Mouse (Mus musculus) liver, embryonic 16.5 days (tissue): ENCODE data around the gene Spo11. TPM values are rescaled to one million over a fixed set of nuclear protein-coding genes. Genes with fewer than 3 reads are reported as not detected.

Experiments used
- ATAC-seq: fragments of 200-750 bp; cut with Nextera tagmentation; 2 replicates; pipeline ENCODE4 v1.8.0; 2017; ENCODE audit warnings: low read depth, mild to moderate bottlenecking, moderate number of reproducible peaks, moderate library complexity
- H3K27ac ChIP-seq: fragments of 300-500 bp; sonication (generic); 2 replicates; pipeline ENCODE4 v1.5.1; 2014; ENCODE audit warnings: mild to moderate bottlenecking, low read length
- H3K27me3 ChIP-seq: fragments of 300-500 bp; sonication (generic); 2 replicates; pipeline ENCODE4 v1.6.1; 2014; ENCODE audit warnings: low read depth, low read length, mixed read lengths; ENCODE audit not compliant: control insufficient read depth, insufficient read depth
- H3K36me3 ChIP-seq: fragments of 300-500 bp; sonication (generic); 2 replicates; pipeline ENCODE4 v1.6.1; 2014; ENCODE audit warnings: mild to moderate bottlenecking; ENCODE audit not compliant: control insufficient read depth, insufficient read depth
- H3K4me1 ChIP-seq: fragments of 300-500 bp; sonication (generic); 2 replicates; pipeline ENCODE4 v1.6.1; 2014; ENCODE audit warnings: low read depth, low read length, mixed read lengths; ENCODE audit not compliant: control insufficient read depth
- H3K4me2 ChIP-seq: fragments of 300-500 bp; sonication (generic); 2 replicates; pipeline ENCODE4 v1.6.1; 2014; ENCODE audit warnings: low read depth, low read length, mixed read lengths
- H3K4me3 ChIP-seq: fragments of 300-500 bp; sonication (generic); 2 replicates; pipeline ENCODE4 v1.5.1; 2014; ENCODE audit warnings: low read depth, mild to moderate bottlenecking, low read length
- H3K9ac ChIP-seq: fragments of 300-500 bp; sonication (generic); 2 replicates; pipeline ENCODE4 v1.6.1; 2014; ENCODE audit warnings: low read depth, low read length
- H3K9me3 ChIP-seq: fragments of 300-500 bp; sonication (generic); replicated peaks from 2 replicates; pipeline ENCODE4 v1.6.1; 2016; ENCODE audit warnings: low read length; ENCODE audit not compliant: control insufficient read depth
- WGBS: fragments of 180-500 bp; shearing (Covaris S2); extraction: QIAGEN DNeasy Blood & Tissue Kit; methylation state at CpG from one replicate; pipeline ENCODE4 v1.1.7; 2014; ENCODE audit not compliant: insufficient replicate concordance; 5-methylcytosine and 5-hydroxymethylcytosine counted together
- polyA plus RNA-seq: library from polyadenylated mRNA; unstranded; fragments of >200 nt; fragmentation: Nextera tagmentation; extraction: Ambion mirVana; gene quantifications from 2 replicates; pipeline ENCODE4 v1.2.1, GENCODE M21; 2015

Spo11 gene
- polyA plus RNA-seq, 1 experiment from 2014 or later = not detected

GRCm38 (mm10) chr2:172950722-172951121 is 26.8 kb upstream of the Spo11 start:
- no peak overlapping the region for H3K4me3 ChIP-seq

GRCm38 (mm10) chr2:172951976-172952375 is 25.5 kb upstream of the Spo11 start:
- H3K27me3 ChIP-seq = no peaks in the 10 kb centered on the region
- H3K4me1 ChIP-seq = no peaks in the 10 kb centered on the region
- H3K27ac ChIP-seq = no peak overlapping the region
- H3K4me2 ChIP-seq = no peak overlapping the region
- H3K4me3 ChIP-seq = no peak overlapping the region
- 57% methylated on average over 2 of the region's 2 CpGs for WGBS
- ATAC-seq = no peak
- H3K9me3 ChIP-seq = no peaks in the 10 kb centered on the region
- no peak overlapping the region for H3K9ac ChIP-seq
- H3K36me3 ChIP-seq = no peaks in the 10 kb centered on the region

More at GRCm38 (mm10) chr2:172950722-172951121, 26.8 kb upstream of the Spo11 start:
- no peaks in the 10 kb centered on the region for H3K36me3 ChIP-seq
- H3K9ac ChIP-seq = no peak overlapping the region
- no peak overlapping the region for H3K4me2 ChIP-seq
- ATAC-seq = no peak
- H3K27me3 ChIP-seq = no peaks in the 10 kb centered on the region
- 27% methylated on average over 11 of the region's 11 CpGs for WGBS
- H3K4me1 ChIP-seq = no peaks in the 10 kb centered on the region
- no peak overlapping the region for H3K27ac ChIP-seq
- H3K9me3 ChIP-seq = no peaks in the 10 kb centered on the region

- Histone ChIP-seq H3K4me1 (no peaks in the 10 kb centered on the region), H3K9me3 (peaks cover 4% of the 10 kb centered on the region; the same call in 1 of the 2 replicates), H3K9ac (no peak overlapping the region), H3K36me3 (no peaks in the 10 kb centered on the region), H3K4me3 (no peak overlapping the region), H3K4me2 (no peak overlapping the region), H3K27me3 (no peaks in the 10 kb centered on the region), H3K27ac (no peak overlapping the region)
- WGBS = 26% methylated on average over 5 of the region's 5 CpGs
- no peak for ATAC-seq
These were observed 18.9 kb upstream of the Spo11 start for GRCm38 (mm10) chr2:172958579-172958978.

DNA sequence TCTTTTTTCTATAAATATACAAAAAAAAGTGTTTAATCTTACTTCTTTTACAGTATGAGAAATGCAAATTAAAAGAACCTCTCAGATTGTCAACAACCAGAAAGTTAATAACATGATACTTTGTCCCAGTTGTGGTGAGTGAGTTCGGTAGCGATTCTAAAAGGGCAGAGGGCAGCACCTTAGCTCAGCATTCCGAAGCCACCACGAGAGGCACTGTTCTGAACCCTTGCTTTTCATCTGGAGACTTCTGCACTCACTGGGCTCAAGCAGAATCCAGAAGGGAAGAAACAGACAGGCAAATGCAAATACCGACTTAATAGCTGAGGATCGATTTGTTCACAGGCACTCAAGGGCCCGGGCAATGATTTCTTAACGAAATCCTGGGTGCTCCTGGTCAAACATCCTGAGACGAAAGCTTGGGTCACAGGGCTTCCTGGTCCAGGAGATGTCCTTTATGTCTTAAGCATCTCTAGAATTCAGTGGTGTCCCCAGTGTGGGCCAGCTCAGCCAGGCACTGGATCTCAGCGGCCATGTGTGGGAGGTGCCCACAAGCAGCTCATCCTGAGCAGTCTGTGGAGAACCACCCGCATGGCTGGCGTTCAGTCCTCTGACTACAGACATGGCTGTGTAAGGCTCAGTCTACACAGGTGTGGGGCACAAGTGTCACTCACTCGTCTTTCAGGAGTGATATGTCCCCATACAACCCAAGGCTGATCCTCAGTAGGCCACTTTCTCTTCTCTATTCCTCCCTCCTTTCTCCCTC is 18.3 kb upstream of the Spo11 start:
- no peak overlapping the region for H3K4me3 ChIP-seq
- H3K9ac ChIP-seq = no peak overlapping the region
- no peaks in the 10 kb centered on the region for H3K27me3 ChIP-seq
- no peaks in the 10 kb centered on the region for H3K36me3 ChIP-seq
- 55% methylated on average over 13 of the region's 13 CpGs for WGBS
- H3K9me3 ChIP-seq = peaks cover 4% of the 10 kb centered on the region; the same call in 1 of the 2 replicates
- no peak overlapping the region for H3K4me2 ChIP-seq
- H3K4me1 ChIP-seq = no peaks in the 10 kb centered on the region
- no peak for ATAC-seq
- H3K27ac ChIP-seq = no peak overlapping the region

DNA sequence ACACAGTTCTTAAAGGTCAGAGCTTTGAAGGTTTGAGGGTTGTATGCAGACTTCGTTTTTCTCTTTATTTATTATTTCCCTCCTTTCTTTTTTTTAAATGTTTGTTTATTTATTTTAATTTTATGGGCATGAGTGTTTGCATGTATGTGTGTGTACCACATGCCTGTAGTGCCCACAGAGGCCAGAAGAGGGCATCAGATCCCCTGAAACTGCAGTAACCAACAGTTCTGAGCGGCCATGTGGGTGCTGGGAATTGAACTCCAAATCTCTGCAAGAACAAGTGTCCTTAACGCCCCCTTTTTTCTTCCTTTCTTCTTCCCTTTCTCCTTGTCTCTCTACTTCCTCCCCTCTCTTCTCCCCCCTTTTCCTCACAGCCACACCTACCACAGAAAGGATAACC is 17.1 kb upstream of the Spo11 start:
- H3K4me1 ChIP-seq = no peaks in the 10 kb centered on the region
- H3K9me3 ChIP-seq = peaks cover 4% of the 10 kb centered on the region; the same call in 1 of the 2 replicates
- no peak overlapping the region for H3K4me3 ChIP-seq
- no peaks in the 10 kb centered on the region for H3K36me3 ChIP-seq
- H3K27ac ChIP-seq = no peak overlapping the region
- no peak overlapping the region for H3K4me2 ChIP-seq
- H3K27me3 ChIP-seq = no peaks in the 10 kb centered on the region
- ATAC-seq = no peak
- WGBS = 54% methylated on average over 3 of the region's 3 CpGs
- no peak overlapping the region for H3K9ac ChIP-seq

DNA sequence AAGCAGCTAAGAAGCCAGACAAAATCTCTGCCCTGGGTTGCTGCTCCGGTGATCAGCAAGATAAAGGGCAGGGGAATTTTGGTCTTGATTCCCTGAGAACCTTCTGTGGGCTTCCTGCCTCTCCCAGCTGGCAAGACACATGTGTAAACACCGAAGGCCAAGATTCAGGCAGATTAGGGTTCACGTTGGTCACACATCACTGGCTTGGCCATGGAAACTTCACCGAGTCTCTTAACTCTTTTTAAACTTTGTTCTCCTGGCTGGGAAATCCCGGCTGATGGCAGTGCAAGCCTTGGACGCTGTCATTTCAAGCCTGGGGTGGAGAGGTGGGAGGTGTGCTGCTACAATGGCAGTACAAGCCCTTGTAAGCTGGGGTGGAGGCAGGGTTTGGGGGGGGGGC is 16.3 kb upstream of the Spo11 start:
- Histone ChIP-seq H3K4me1 (no peaks in the 10 kb centered on the region), H3K4me3 (no peak overlapping the region)
- WGBS = 55% methylated on average over 6 of the region's 6 CpGs

GRCm38 (mm10) chr2:172965249-172965648 is 12.3 kb upstream of the Spo11 start:
- WGBS = 56% methylated on average over 11 of the region's 11 CpGs

More for the DNA sequence above, 16.3 kb upstream of the Spo11 start:
- Histone ChIP-seq H3K27ac (no peak overlapping the region), H3K9ac (no peak overlapping the region), H3K36me3 (no peaks in the 10 kb centered on the region), H3K27me3 (no peaks in the 10 kb centered on the region), H3K4me2 (no peak overlapping the region), H3K9me3 (peaks cover 4% of the 10 kb centered on the region; the same call in 1 of the 2 replicates)
- ATAC-seq = no peak

GRCm38 (mm10) chr2:172966480-172966879 is 11.0 kb upstream of the Spo11 start:
- Histone ChIP-seq H3K9me3 (no peaks in the 10 kb centered on the region), H3K27me3 (no peaks in the 10 kb centered on the region), H3K36me3 (no peaks in the 10 kb centered on the region), H3K4me1 (no peaks in the 10 kb centered on the region), H3K4me3 (no peak overlapping the region), H3K4me2 (no peak overlapping the region), H3K9ac (no peak overlapping the region), H3K27ac (no peak overlapping the region)
- WGBS = 47% methylated on average over 5 of the region's 5 CpGs
- ATAC-seq = no peak

More at GRCm38 (mm10) chr2:172965249-172965648, 12.3 kb upstream of the Spo11 start:
- Histone ChIP-seq H3K36me3 (no peaks in the 10 kb centered on the region), H3K9me3 (peaks cover 4% of the 10 kb centered on the region; the same call in 1 of the 2 replicates), H3K9ac (no peak overlapping the region), H3K4me1 (no peaks in the 10 kb centered on the region), H3K4me3 (no peak overlapping the region), H3K27me3 (no peaks in the 10 kb centered on the region), H3K27ac (no peak overlapping the region), H3K4me2 (no peak overlapping the region)
- no peak for ATAC-seq

- Histone ChIP-seq H3K9ac (no peak overlapping the region), H3K36me3 (no peaks in the 10 kb centered on the region), H3K4me3 (no peak overlapping the region), H3K27ac (no peak overlapping the region), H3K27me3 (no peaks in the 10 kb centered on the region), H3K9me3 (no peaks in the 10 kb centered on the region), H3K4me1 (no peaks in the 10 kb centered on the region; the same call in 1 of the 2 replicates), H3K4me2 (no peak overlapping the region)
- ATAC-seq = no peak
- WGBS = 74% methylated on average over 2 of the region's 2 CpGs
These were observed 5.6 kb upstream of the Spo11 start for GRCm38 (mm10) chr2:172971865-172972264.
